ENCODE assay signal across 10 mouse cellular contexts in genomic region chr15:79280209-79280608, GRCm38 (mm10). TPM values are rescaled to one million over a fixed set of nuclear protein-coding genes. Genes with fewer than 3 reads are reported as not detected.
DNase-seq lines count a peak whose midpoint lies in the region; ATAC-seq and TF ChIP-seq lines count a peak whose summit lies in the region.
"Had no signal": no experiment of that assay in that cellular context is flagged by ENCODE, and none has a peak within 500 bp of the region (broad histone marks: within the 10 kb centered on the region; RNA-seq: fewer than 3 reads in every experiment).

No protein-coding gene starts in this region.

- 29% methylated on average over 6 of the region's 6 CpGs for WGBS in intestine, postnatal 0 days
- WGBS in intestine, embryonic 16.5 days: 29% methylated on average over 6 of the region's 6 CpGs
- WGBS in embryonic facial prominence, embryonic 11.5 days: 34% methylated on average over 6 of the region's 6 CpGs

- in situ Hi-C loops in ES-E14 (cut with MboI; ENCODE audit: low sequenced_read_pairs in 2 of 2, unreplicated experiment in 2 of 2): no loop called here

- no peaks in the 10 kb centered on the region for H3K27me3 ChIP-seq in intestine, postnatal 0 days (replicated peaks; ENCODE audit: control insufficient read depth, insufficient read depth, low read length)
- no peaks in the 10 kb centered on the region for H3K27me3 ChIP-seq in intestine, embryonic 16.5 days (replicated peaks; ENCODE audit: control insufficient read depth, insufficient read depth, low read length)
- H3K27me3 ChIP-seq in embryonic facial prominence, embryonic 11.5 days (ENCODE audit: control insufficient read depth, insufficient read depth, low read length): no peaks in the 10 kb centered on the region
- H3K27me3 ChIP-seq in splenic B cell, adult 2 months (ENCODE audit: control insufficient read depth, insufficient read depth, low read length, poor library complexity, severe bottlenecking): no peaks in the 10 kb centered on the region
- H3K27me3 ChIP-seq: embryonic facial prominence, embryonic 12.5 days; limb, embryonic 13.5 days had no signal

- H3K36me3 ChIP-seq in intestine, postnatal 0 days (ENCODE audit: control insufficient read depth, insufficient read depth): peaks cover 4% of the 10 kb centered on the region; the same call in 1 of the 2 replicates
- H3K36me3 ChIP-seq in intestine, embryonic 16.5 days (ENCODE audit: control insufficient read depth, insufficient read depth, low read length): no peaks in the 10 kb centered on the region
- no peaks in the 10 kb centered on the region for H3K36me3 ChIP-seq in ES-E14 (ENCODE audit: control insufficient read depth, insufficient read depth, low read length, poor library complexity, severe bottlenecking)
- H3K36me3 ChIP-seq in embryonic facial prominence, embryonic 11.5 days (replicated peaks; ENCODE audit: control insufficient read depth, insufficient read depth, low read depth, low read length): no peaks in the 10 kb centered on the region
- no peaks in the 10 kb centered on the region for H3K36me3 ChIP-seq in splenic B cell, adult 2 months (ENCODE audit: control insufficient read depth, insufficient read depth, low read length, poor library complexity, severe bottlenecking)
- H3K36me3 ChIP-seq: embryonic facial prominence, embryonic 12.5 days; limb, embryonic 13.5 days had no signal

- 0 out of 2 replicates have a peak, but pooled peaks cover 6% of the 10 kb centered on the region for H3K4me1 ChIP-seq in intestine, postnatal 0 days (replicated peaks; ENCODE audit: control insufficient read depth, insufficient read depth, low read length)
- H3K4me1 ChIP-seq in intestine, embryonic 16.5 days (ENCODE audit: control insufficient read depth, insufficient read depth, low read length): peaks cover 18% of the 10 kb centered on the region
- peaks cover 0 to 13% of the 10 kb centered on the region in 2 experiments; a peak in 2 of 4 replicates for H3K4me1 ChIP-seq in ES-E14 (ENCODE audit: control insufficient read depth in 2 of 2, insufficient read depth in 2 of 2, low read length in 2 of 2, poor library complexity in 1 of 2)
- no peaks in the 10 kb centered on the region for H3K4me1 ChIP-seq in embryonic facial prominence, embryonic 11.5 days (ENCODE audit: control insufficient read depth, insufficient read depth, low read length)
- H3K4me1 ChIP-seq: limb, embryonic 13.5 days had no signal

- ATAC-seq in intestine, postnatal 0 days: no peak
- no peak for ATAC-seq in intestine, embryonic 16.5 days
- ATAC-seq in embryonic facial prominence, embryonic 11.5 days (replicated peaks; ENCODE audit: insufficient number of reproducible peaks, low FRiP score, low TSS enrichment, low read depth): no peak

- H3K4me2 ChIP-seq in intestine, postnatal 0 days (replicated peaks; ENCODE audit: low read depth): no peak overlapping the region
- H3K4me2 ChIP-seq in intestine, embryonic 16.5 days (ENCODE audit: low read depth, low read length): no peak overlapping the region
- no peak overlapping the region for H3K4me2 ChIP-seq in embryonic facial prominence, embryonic 11.5 days (ENCODE audit: low read depth, low read length)
- H3K4me2 ChIP-seq: embryonic facial prominence, embryonic 12.5 days; limb, embryonic 13.5 days had no signal

- intact Hi-C loops in left cerebral cortex, postnatal 36 days (cut with DNase I): no loop called here

- TF ChIP-seq CTCF in intestine, postnatal 0 days (IDR thresholded peaks at IDR 0.05; ENCODE audit: low read depth): peak; percentile 74

- no peak overlapping the region for H3K27ac ChIP-seq in intestine, postnatal 0 days (ENCODE audit: low read depth, low read length)
- H3K27ac ChIP-seq in intestine, embryonic 16.5 days (ENCODE audit: low read length): no peak overlapping the region
- H3K27ac ChIP-seq in ES-E14 (ENCODE audit: insufficient read depth, low read depth, low read length, poor library complexity, severe bottlenecking): no peak overlapping the region
- no peak overlapping the region for H3K27ac ChIP-seq in embryonic facial prominence, embryonic 11.5 days (replicated peaks; ENCODE audit: low read depth, low read length)
- H3K27ac ChIP-seq: embryonic facial prominence, embryonic 12.5 days; limb, embryonic 13.5 days had no signal

- no peak overlapping the region for H3K4me3 ChIP-seq in intestine, postnatal 0 days (ENCODE audit: low read depth, low read length)
- H3K4me3 ChIP-seq in intestine, embryonic 16.5 days (ENCODE audit: low read length): no peak overlapping the region
- no peak overlapping the region for H3K4me3 ChIP-seq in ES-E14 (ENCODE audit: insufficient read depth in 1 of 2, low read depth in 1 of 2, low read length in 2 of 2, poor library complexity in 1 of 2, severe bottlenecking in 1 of 2)
- H3K4me3 ChIP-seq in embryonic facial prominence, embryonic 11.5 days (ENCODE audit: low read depth, low read length): no peak overlapping the region
- H3K4me3 ChIP-seq: embryonic facial prominence, embryonic 12.5 days; limb, embryonic 13.5 days had no signal

- H3K9me3 ChIP-seq in intestine, postnatal 0 days (ENCODE audit: control insufficient read depth): no peaks in the 10 kb centered on the region
- no peaks in the 10 kb centered on the region for H3K9me3 ChIP-seq in intestine, embryonic 16.5 days (ENCODE audit: control insufficient read depth, low read length)
- H3K9me3 ChIP-seq in ES-E14 (ENCODE audit: control insufficient read depth, insufficient read depth, low read depth, low read length): no peaks in the 10 kb centered on the region
- H3K9me3 ChIP-seq in embryonic facial prominence, embryonic 11.5 days (replicated peaks; ENCODE audit: control insufficient read depth, low read length): no peaks in the 10 kb centered on the region
- H3K9me3 ChIP-seq: embryonic facial prominence, embryonic 12.5 days had no signal

- DNase-seq in ES-E14 (ENCODE audit: low read depth, low spot score): peak; percentile 81
- peak; percentile 27 for DNase-seq in embryonic facial prominence, embryonic 11.5 days (ENCODE audit: low spot score)
- peak; percentile 56 for DNase-seq in splenic B cell, adult 2 months (ENCODE audit: low read depth, low spot score)
- DNase-seq in right cerebral cortex, postnatal 36 days (ENCODE audit: low spot score in 2 of 2): no peak
- DNase-seq in urinary bladder, postnatal 10 days (ENCODE audit: low spot score): no peak
- no peak for DNase-seq in left cerebral cortex, postnatal 36 days (ENCODE audit: low spot score in 2 of 2)

- no peak overlapping the region for H3K9ac ChIP-seq in intestine, postnatal 0 days (ENCODE audit: low read depth, low read length)
- no peak overlapping the region for H3K9ac ChIP-seq in intestine, embryonic 16.5 days (ENCODE audit: low read depth, low read length)
- H3K9ac ChIP-seq in ES-E14 (ENCODE audit: insufficient read depth, low read depth, low read length, poor library complexity, severe bottlenecking): no peak overlapping the region
- no peak overlapping the region for H3K9ac ChIP-seq in embryonic facial prominence, embryonic 11.5 days (replicated peaks; ENCODE audit: low read length)
- H3K9ac ChIP-seq: embryonic facial prominence, embryonic 12.5 days; limb, embryonic 13.5 days had no signal

TF ChIP-seq in ES-E14, 5 proteins besides CTCF, POLR2A, EP300 and RAD21:
- no peak for TF ChIP-seq ZNF384 (IDR thresholded peaks at IDR 0.05; ENCODE audit: low read depth, low read length)
- 0 out of 2 replicates have a peak, but pooled peaks have one; percentile 27 for TF ChIP-seq CHD2 (IDR thresholded peaks at IDR 0.05; ENCODE audit: low read depth, low read length)
- TF ChIP-seq ZC3H11A (IDR thresholded peaks at IDR 0.05; ENCODE audit: borderline replicate concordance, low read depth, low read length): peak; percentile 63; the same call in 1 of the 2 replicates
- no peak for TF ChIP-seq MAFK (IDR thresholded peaks at IDR 0.05; ENCODE audit: insufficient read depth, low read depth, low read length)
- no peak for TF ChIP-seq HCFC1 (IDR thresholded peaks at IDR 0.05; ENCODE audit: borderline replicate concordance, insufficient read depth, low read length)

RNA-seq across cellular contexts. Expression of gene Baiap2l2, which starts 5.1 kb away (rescaled TPM):
- polyA plus RNA-seq in intestine, postnatal 0 days (2015; fragmentation: Nextera tagmentation; extraction: Ambion mirVana): 19.3 and 21.3 TPM in 2 replicates
- 13.6 and 17.9 TPM in 2 replicates for polyA plus RNA-seq in intestine, embryonic 16.5 days (2015; fragmentation: Nextera tagmentation; extraction: Ambion mirVana)
- total RNA-seq in ES-E14 (2012; rRNA removed): 0.13 and 0.58 TPM in 2 replicates
- polyA plus RNA-seq in embryonic facial prominence, embryonic 11.5 days (2014; fragmentation: Nextera tagmentation; extraction: Ambion mirVana): 1.9 and 5.2 TPM in 2 replicates
- 1 to 10 TPM; 3.5 to 4.5 TPM for total RNA-seq in left cerebral cortex, postnatal 36 days (2021)

RNA-seq across cellular contexts. Expression of gene Slc16a8, which starts 25.6 kb away (rescaled TPM):
- 0.12 TPM in 1 of 2 replicates, not detected in the other for polyA plus RNA-seq in intestine, postnatal 0 days (2015; fragmentation: Nextera tagmentation; extraction: Ambion mirVana)
- polyA plus RNA-seq in intestine, embryonic 16.5 days (2015; fragmentation: Nextera tagmentation; extraction: Ambion mirVana): 0.07 TPM in 1 of 2 replicates, not detected in the other
- total RNA-seq in ES-E14 (2012; rRNA removed): 0.58 and 0.69 TPM in 2 replicates
- 0.28 TPM in 1 of 2 replicates, not detected in the other for polyA plus RNA-seq in embryonic facial prominence, embryonic 11.5 days (2014; fragmentation: Nextera tagmentation; extraction: Ambion mirVana)
- under 1 TPM in 1 of 2 experiments, not detected in 1; 0.17 TPM for total RNA-seq in left cerebral cortex, postnatal 36 days (2021)

RNA-seq across cellular contexts. Expression of gene Pla2g6, which starts 48.0 kb away (rescaled TPM):
- polyA plus RNA-seq in intestine, postnatal 0 days (2015; fragmentation: Nextera tagmentation; extraction: Ambion mirVana): 17.4 and 22.1 TPM in 2 replicates
- 27.1 and 28.3 TPM in 2 replicates for polyA plus RNA-seq in intestine, embryonic 16.5 days (2015; fragmentation: Nextera tagmentation; extraction: Ambion mirVana)
- 59.2 and 80.9 TPM in 2 replicates for total RNA-seq in ES-E14 (2012; rRNA removed)
- polyA plus RNA-seq in embryonic facial prominence, embryonic 11.5 days (2014; fragmentation: Nextera tagmentation; extraction: Ambion mirVana): 11.8 and 15.1 TPM in 2 replicates
- total RNA-seq in left cerebral cortex, postnatal 36 days (2021): 10 to 100 TPM; 21.7 to 25.9 TPM

RNA-seq across cellular contexts. Expression of gene Gm49486, which starts 51.0 kb away (rescaled TPM):
- 0.14 and 0.30 TPM in 2 replicates for polyA plus RNA-seq in intestine, postnatal 0 days (2015; fragmentation: Nextera tagmentation; extraction: Ambion mirVana)
- polyA plus RNA-seq in intestine, embryonic 16.5 days (2015; fragmentation: Nextera tagmentation; extraction: Ambion mirVana): 0.29 and 0.32 TPM in 2 replicates
- 0.16 and 0.36 TPM in 2 replicates for total RNA-seq in ES-E14 (2012; rRNA removed)
- polyA plus RNA-seq in embryonic facial prominence, embryonic 11.5 days (2014; fragmentation: Nextera tagmentation; extraction: Ambion mirVana): 0.32 and 0.41 TPM in 2 replicates
- 1 to 10 TPM in 1 of 2 experiments, under 1 TPM in 1; 0.20 to 1.2 TPM for total RNA-seq in left cerebral cortex, postnatal 36 days (2021)

RNA-seq across cellular contexts. Expression of gene Pick1, which starts 51.2 kb away (rescaled TPM):
- 21.9 and 24.6 TPM in 2 replicates for polyA plus RNA-seq in intestine, postnatal 0 days (2015; fragmentation: Nextera tagmentation; extraction: Ambion mirVana)
- polyA plus RNA-seq in intestine, embryonic 16.5 days (2015; fragmentation: Nextera tagmentation; extraction: Ambion mirVana): 51.2 and 56.2 TPM in 2 replicates
- total RNA-seq in ES-E14 (2012; rRNA removed): 61.0 and 85.9 TPM in 2 replicates
- polyA plus RNA-seq in embryonic facial prominence, embryonic 11.5 days (2014; fragmentation: Nextera tagmentation; extraction: Ambion mirVana): 17.2 and 18.0 TPM in 2 replicates
- total RNA-seq in left cerebral cortex, postnatal 36 days (2021): 10 to 100 TPM; 48.9 to 50.4 TPM

Comparison
In these comparisons a context has a peak if more than half of its experiments do, and no peak if none do; other contexts are left out.
1. DNase-seq: peak in ES-E14 (single experiment), embryonic facial prominence, embryonic 11.5 days (single experiment) and splenic B cell, adult 2 months (single experiment); none in right cerebral cortex, postnatal 36 days (0 of 2), urinary bladder, postnatal 10 days (single experiment) and left cerebral cortex, postnatal 36 days (0 of 2).